Mouse (Mus musculus) stomach, postnatal 0 days (tissue): ENCODE results near the gene Abcc9.

Experiments
- CTCF ChIP-seq: IDR thresholded peaks from 2 replicates; pipeline ENCODE4 v1.5.1; 2016; ENCODE audit warnings: antibody characterized with exemption, low read depth, mild to moderate bottlenecking, moderate library complexity
- EP300 ChIP-seq: optimal IDR thresholded peaks from 2 replicates; pipeline ENCODE3; 2016; ENCODE audit warnings: antibody characterized with exemption

GRCm38 (mm10) chr6:142668419-142668766, 33.7 kb downstream of the Abcc9 start:
- no peak for TF ChIP-seq CTCF
- TF ChIP-seq EP300, result no peak
